9 mouse cellular contexts compared by ENCODE assay signal in genomic region chr13:28663459-28663858, GRCm38 (mm10).
DNase-seq lines count a peak whose midpoint lies in the region; ATAC-seq and TF ChIP-seq lines count a peak whose summit lies in the region.
"Had no signal": no experiment of that assay in that cellular context is flagged by ENCODE, and none has a peak within 500 bp of the region (broad histone marks: within the 10 kb centered on the region; RNA-seq: fewer than 3 reads in every experiment).

No protein-coding gene starts in this region.

- H3K36me3 ChIP-seq in midbrain, embryonic 13.5 days = no peaks in the 10 kb centered on the region
- no peaks in the 10 kb centered on the region for H3K36me3 ChIP-seq in midbrain, embryonic 16.5 days (ENCODE audit: control insufficient read depth, insufficient read depth, low read length)

- DNase-seq in embryo, embryonic 9.5 days (ENCODE audit: extremely low spot score) = peak; percentile 51
- peak; percentile 29 to 37 for DNase-seq in kidney, adult 8-10 months
- peak; percentile 84 for DNase-seq in mesoderm, embryonic 11.5 days (ENCODE audit: low read depth, low spot score)
- DNase-seq in layer of hippocampus, adult 2 months (ENCODE audit: low spot score in 2 of 2) = no peak
- no peak for DNase-seq in adipocyte (ENCODE audit: low spot score)
- no peak for DNase-seq in urinary bladder, postnatal 25 days (ENCODE audit: low spot score)

- peaks cover 29% of the 10 kb centered on the region for H3K4me1 ChIP-seq in midbrain, embryonic 13.5 days (replicated peaks)
- H3K4me1 ChIP-seq in midbrain, embryonic 16.5 days (ENCODE audit: control insufficient read depth, insufficient read depth, low read length) = peaks cover 16% of the 10 kb centered on the region

- no peaks in the 10 kb centered on the region for H3K9me3 ChIP-seq in midbrain, embryonic 13.5 days
- no peaks in the 10 kb centered on the region for H3K9me3 ChIP-seq in midbrain, embryonic 16.5 days (replicated peaks; ENCODE audit: control insufficient read depth, low read length, poor library complexity, severe bottlenecking)
- H3K9me3 ChIP-seq: midbrain, embryonic 12.5 days had no signal

- H3K4me2 ChIP-seq in midbrain, embryonic 13.5 days (replicated peaks) = no peak overlapping the region
- H3K4me2 ChIP-seq in midbrain, embryonic 16.5 days (ENCODE audit: low read length) = no peak overlapping the region
- H3K4me2 ChIP-seq: midbrain, embryonic 12.5 days had no signal

- H3K27ac ChIP-seq in midbrain, embryonic 13.5 days = peak overlapping the region; percentile 44
- H3K27ac ChIP-seq in midbrain, embryonic 16.5 days (ENCODE audit: low read length) = no peak overlapping the region
- no peak overlapping the region for H3K27ac ChIP-seq in layer of hippocampus, adult 2 months

- TF ChIP-seq CTCF in layer of hippocampus, adult 2 months (conservative IDR thresholded peaks at IDR 0.05) = no peak

- WGBS in midbrain, embryonic 13.5 days = 17% methylated on average over 5 of the region's 5 CpGs
- 17% methylated on average over 5 of the region's 5 CpGs for WGBS in midbrain, embryonic 16.5 days

- H3K27me3 ChIP-seq in midbrain, embryonic 13.5 days = no peaks in the 10 kb centered on the region
- no peaks in the 10 kb centered on the region for H3K27me3 ChIP-seq in midbrain, embryonic 16.5 days (ENCODE audit: control insufficient read depth, insufficient read depth, low read depth, low read length)
- H3K27me3 ChIP-seq: midbrain, embryonic 12.5 days had no signal

- no peak overlapping the region for H3K9ac ChIP-seq in midbrain, embryonic 13.5 days (replicated peaks)
- H3K9ac ChIP-seq in midbrain, embryonic 16.5 days (ENCODE audit: low read depth, low read length) = no peak overlapping the region
- H3K9ac ChIP-seq: midbrain, embryonic 12.5 days had no signal

- no peak for ATAC-seq in midbrain, embryonic 13.5 days
- ATAC-seq in midbrain, embryonic 16.5 days = no peak

- H3K4me3 ChIP-seq in midbrain, embryonic 13.5 days (replicated peaks) = no peak overlapping the region
- no peak overlapping the region for H3K4me3 ChIP-seq in midbrain, embryonic 16.5 days (ENCODE audit: low read depth, low read length)
- no peak overlapping the region for H3K4me3 ChIP-seq in layer of hippocampus, adult 2 months
- H3K4me3 ChIP-seq: midbrain, embryonic 12.5 days had no signal

Comparison
In these comparisons a context has a peak if more than half of its experiments do, and no peak if none do; other contexts are left out.
1. DNase-seq: peak in embryo, embryonic 9.5 days (single experiment), kidney, adult 8-10 months (2 of 2) and mesoderm, embryonic 11.5 days (single experiment); none in layer of hippocampus, adult 2 months (0 of 2), adipocyte (single experiment) and urinary bladder, postnatal 25 days (single experiment).